Comparison of ENCODE assay signal across 9 mouse cellular contexts in the genomic region with DNA sequence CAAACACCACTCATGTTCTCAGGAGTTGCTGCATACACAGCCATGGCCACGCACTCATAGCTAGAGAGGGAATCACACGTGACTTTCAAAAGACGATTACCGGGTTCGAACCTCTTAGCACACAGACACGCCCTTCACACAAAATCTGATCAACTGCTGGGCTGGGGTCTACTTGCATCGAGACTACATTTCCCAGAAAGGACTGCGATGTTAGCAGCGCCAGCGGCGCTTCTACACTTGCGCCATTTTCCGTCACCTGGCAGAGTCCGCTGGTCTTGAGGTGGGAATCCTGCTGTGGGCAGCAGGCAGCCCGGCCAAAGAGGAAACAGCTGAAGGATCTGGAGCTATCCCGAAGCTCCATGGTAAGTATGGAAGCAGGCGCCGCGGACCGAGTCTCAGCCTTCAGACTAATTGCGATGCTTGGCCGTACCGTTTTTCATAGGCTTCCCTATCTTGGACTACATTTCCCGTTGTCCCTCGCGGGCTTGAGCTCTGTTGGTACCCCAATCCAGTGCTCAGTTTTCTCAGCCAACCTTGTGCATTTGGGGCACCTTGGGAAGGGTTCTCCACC. TPM values are rescaled to one million over a fixed set of nuclear protein-coding genes. Genes with fewer than 3 reads are reported as not detected.
DNase-seq lines count a peak whose midpoint lies in the region; ATAC-seq and TF ChIP-seq lines count a peak whose summit lies in the region.
"Had no signal": no experiment of that assay in that cellular context is flagged by ENCODE, and none has a peak within 500 bp of the region (broad histone marks: within the 10 kb centered on the region; RNA-seq: fewer than 3 reads in every experiment).

A gene (plus strand): TSS at position 259 of the 571 bp plus-strand sequence.

- ATAC-seq in forebrain, embryonic 15.5 days (replicated peaks), result peak; percentile 95
- ATAC-seq in liver, embryonic 16.5 days (ENCODE audit: low read depth), result peak; percentile 69
- ATAC-seq in neural tube, embryonic 14.5 days (ENCODE audit: low read depth), result peak; percentile 94

- peak within 1 kb of the TSS; percentile 90 for H3K4me3 ChIP-seq in ES-Bruce4 (ENCODE audit: low read depth, low read length)
- H3K4me3 ChIP-seq in forebrain, embryonic 15.5 days, result peak within 1 kb of the TSS; percentile 75
- H3K4me3 ChIP-seq in liver, embryonic 16.5 days (ENCODE audit: low read depth, low read length), result peak within 1 kb of the TSS; percentile 68
- peak within 1 kb of the TSS; percentile 60 for H3K4me3 ChIP-seq in neural tube, embryonic 14.5 days (ENCODE audit: low read depth, low read length)

- peak within 1 kb of the TSS; percentile 44 for H3K4me2 ChIP-seq in forebrain, embryonic 15.5 days (replicated peaks)
- peak within 1 kb of the TSS; percentile 66 for H3K4me2 ChIP-seq in liver, embryonic 16.5 days (ENCODE audit: low read depth, low read length)
- H3K4me2 ChIP-seq in neural tube, embryonic 14.5 days (ENCODE audit: low read depth, low read length), result peak within 1 kb of the TSS; percentile 45

- H3K27me3 ChIP-seq in ES-Bruce4 (ENCODE audit: control insufficient read depth, insufficient read depth, low read length, poor library complexity, severe bottlenecking), result no peaks in the 10 kb centered on the region
- no peaks in the 10 kb centered on the region for H3K27me3 ChIP-seq in forebrain, embryonic 15.5 days
- no peaks in the 10 kb centered on the region for H3K27me3 ChIP-seq in liver, embryonic 16.5 days (ENCODE audit: control insufficient read depth, insufficient read depth, low read depth, low read length)
- no peaks in the 10 kb centered on the region for H3K27me3 ChIP-seq in neural tube, embryonic 14.5 days (ENCODE audit: control insufficient read depth, insufficient read depth, low read length)

- no peak for TF ChIP-seq POLR2A in ES-Bruce4 (IDR thresholded peaks at IDR 0.05; ENCODE audit: insufficient read depth, low read length)

- intact Hi-C loops in heart, postnatal 36 days (cut with DNase I), result no loop called here

- DNase-seq in cerebellum, adult 11-12 months, result peak; percentile 82
- peak; percentile 43 to 46 for DNase-seq in heart, postnatal 36 days
- peak; percentile 80 for DNase-seq in layer of hippocampus, adult 11-12 months (ENCODE audit: low spot score)
- DNase-seq in thymus, postnatal 0 days (ENCODE audit: low spot score), result peak; percentile 68

- under 1% methylated on average over 26 of the region's 26 CpGs for WGBS in forebrain, embryonic 15.5 days
- WGBS in liver, embryonic 16.5 days (ENCODE audit: insufficient replicate concordance), result under 1% methylated on average over 26 of the region's 26 CpGs
- under 1% methylated on average over 26 of the region's 26 CpGs for WGBS in neural tube, embryonic 14.5 days

- peak within 1 kb of the TSS; percentile 23; the same call in 1 of the 2 replicates for H3K9ac ChIP-seq in ES-Bruce4 (ENCODE audit: low read depth, poor library complexity, severe bottlenecking)
- peak within 1 kb of the TSS; percentile 74 for H3K9ac ChIP-seq in forebrain, embryonic 15.5 days (replicated peaks)
- H3K9ac ChIP-seq in liver, embryonic 16.5 days (ENCODE audit: low read depth, low read length), result peak within 1 kb of the TSS; percentile 58
- peak within 1 kb of the TSS; percentile 66 for H3K9ac ChIP-seq in neural tube, embryonic 14.5 days (replicated peaks; ENCODE audit: low read depth, low read length)

- H3K4me1 ChIP-seq in ES-Bruce4 (ENCODE audit: control insufficient read depth, insufficient read depth, low read length), result no peaks in the 10 kb centered on the region
- H3K4me1 ChIP-seq in forebrain, embryonic 15.5 days, result peaks cover 4% of the 10 kb centered on the region
- H3K4me1 ChIP-seq in liver, embryonic 16.5 days (ENCODE audit: control insufficient read depth, low read depth, low read length), result no peaks in the 10 kb centered on the region
- no peaks in the 10 kb centered on the region for H3K4me1 ChIP-seq in neural tube, embryonic 14.5 days (ENCODE audit: control insufficient read depth, insufficient read depth, low read length)

- no peaks in the 10 kb centered on the region for H3K36me3 ChIP-seq in ES-Bruce4 (ENCODE audit: control insufficient read depth, insufficient read depth, low read length, poor library complexity, severe bottlenecking)
- H3K36me3 ChIP-seq in forebrain, embryonic 15.5 days, result no peaks in the 10 kb centered on the region
- no peaks in the 10 kb centered on the region for H3K36me3 ChIP-seq in liver, embryonic 16.5 days (ENCODE audit: control insufficient read depth, insufficient read depth)
- no peaks in the 10 kb centered on the region for H3K36me3 ChIP-seq in neural tube, embryonic 14.5 days (ENCODE audit: control insufficient read depth, insufficient read depth, low read length)

- H3K9me3 ChIP-seq in ES-Bruce4 (replicated peaks; ENCODE audit: control insufficient read depth, insufficient read depth, low read length, poor library complexity, severe bottlenecking), result no peaks in the 10 kb centered on the region
- no peaks in the 10 kb centered on the region for H3K9me3 ChIP-seq in forebrain, embryonic 15.5 days
- no peaks in the 10 kb centered on the region for H3K9me3 ChIP-seq in liver, embryonic 16.5 days (replicated peaks; ENCODE audit: control insufficient read depth, low read length)
- no peaks in the 10 kb centered on the region for H3K9me3 ChIP-seq in neural tube, embryonic 14.5 days (ENCODE audit: control insufficient read depth, low read length)

- TF ChIP-seq CTCF in ES-Bruce4 (IDR thresholded peaks at IDR 0.05; ENCODE audit: low read depth, low read length), result no peak

- H3K27ac ChIP-seq in ES-Bruce4 (ENCODE audit: insufficient read depth, low read length), result no peak within 1 kb of the TSS
- peak within 1 kb of the TSS; percentile 90 for H3K27ac ChIP-seq in forebrain, embryonic 15.5 days (replicated peaks)
- no peak within 1 kb of the TSS for H3K27ac ChIP-seq in liver, embryonic 16.5 days (ENCODE audit: low read length)
- peak within 1 kb of the TSS; percentile 85 for H3K27ac ChIP-seq in neural tube, embryonic 14.5 days (ENCODE audit: low read depth, low read length)

- TF ChIP-seq EP300 in ES-Bruce4 (IDR thresholded peaks at IDR 0.05; ENCODE audit: insufficient read depth, low read depth, low read length), result no peak

RNA-seq across cellular contexts. Expression of the gene that starts here (rescaled TPM):
- 3.2 and 3.8 TPM in 2 replicates for polyA plus RNA-seq in ES-Bruce4 (2011; ENCODE audit: insufficient read depth, insufficient read length, low read depth, missing spikeins)
- 5.7 and 6.0 TPM in 2 replicates for polyA plus RNA-seq in forebrain, embryonic 15.5 days (2015; fragmentation: Nextera tagmentation; extraction: Ambion mirVana)
- under 1 TPM; 0.16 to 0.33 TPM for total RNA-seq in heart, postnatal 36 days (2021)
- 0.11 and 0.13 TPM in 2 replicates for polyA plus RNA-seq in liver, embryonic 16.5 days (2015; fragmentation: Nextera tagmentation; extraction: Ambion mirVana)
- 7.8 and 9.4 TPM in 2 replicates for polyA plus RNA-seq in neural tube, embryonic 14.5 days (2014; fragmentation: Nextera tagmentation; extraction: Ambion mirVana)
- polyA plus RNA-seq in thymus, postnatal 0 days (2015; fragmentation: Nextera tagmentation; extraction: Ambion mirVana), result 0.21 and 0.42 TPM in 2 replicates
- total RNA-seq: MEL had no signal

Comparison
In these comparisons a context has a peak if more than half of its experiments do, and no peak if none do; other contexts are left out.
1. Peak in DNase-seq in heart, postnatal 36 days; RNA of the gene not detected or under 1 TPM.
2. Peak in ATAC-seq, H3K4me3 ChIP-seq, H3K9ac ChIP-seq and H3K4me2 ChIP-seq in liver, embryonic 16.5 days; RNA of the gene not detected or under 1 TPM.
3. Peak in DNase-seq in thymus, postnatal 0 days; RNA of the gene not detected or under 1 TPM.
4. H3K27ac ChIP-seq: peak in forebrain, embryonic 15.5 days (single experiment) and neural tube, embryonic 14.5 days (single experiment); none in ES-Bruce4 (single experiment) and liver, embryonic 16.5 days (single experiment).
5. H3K9ac ChIP-seq: peak in every context shown above with its lines; median percentile 74 in forebrain, embryonic 15.5 days; 66 in neural tube, embryonic 14.5 days; 58 in liver, embryonic 16.5 days; 23 in ES-Bruce4.
6. Peak in every context shown above with its lines, with median percentiles within 50 percentile points of each other: H3K4me3 ChIP-seq, DNase-seq, ATAC-seq and H3K4me2 ChIP-seq.